Mouse (Mus musculus): ENCODE data around the gene Ndufab1. TPM values are rescaled to one million over a fixed set of nuclear protein-coding genes. Genes with fewer than 3 reads are reported as not detected.

The Ndufab1 gene
- polyA plus RNA-seq, 1 experiment = 813 TPM

GRCm38 (mm10) chr7:122066945-122067516 is 34.7 kb downstream of the Ndufab1 start, which contains the start of the genes Ubfd1 and Ears2:
TSS of gene Ubfd1 (plus strand) at chr7:122067175.
TSS of gene Ears2 (minus strand) at chr7:122067263.
- Histone ChIP-seq H3K27me3 (ENCODE audit: control insufficient read depth, insufficient read depth, insufficient read length) (no peaks in the 10 kb centered on the region), H3K79me3 (ENCODE audit: low read depth) (peaks cover 44% of the 10 kb centered on the region), H3K36me3 (ENCODE audit: control insufficient read depth, insufficient read depth) (peaks cover 35% of the 10 kb centered on the region), H3K4me3 (ENCODE audit: insufficient read depth, poor library complexity, severe bottlenecking) (peak within 1 kb of the TSS; percentile 80), H3K79me2 (ENCODE audit: control insufficient read depth, insufficient read depth) (peaks cover 67% of the 10 kb centered on the region), H3ac (ENCODE audit: control insufficient read depth, insufficient read length, low read depth) (peak within 1 kb of the TSS; percentile 86)
- peak; percentile 58 for TF ChIP-seq USF1 (IDR thresholded peaks at IDR 0.05; ENCODE audit: low read depth)
- no peak for TF ChIP-seq MYOG (IDR thresholded peaks at IDR 0.05; ENCODE audit: control insufficient read depth, extremely low read depth, insufficient read length)
- peak; percentile 98 for TF ChIP-seq MAX (IDR thresholded peaks at IDR 0.05)

GRCm38 (mm10) chr7:122066102-122066944 is 35.4 kb downstream of the Ndufab1 start:
- Histone ChIP-seq H3K79me3 (ENCODE audit: low read depth) (peaks cover 41% of the 10 kb centered on the region), H3K4me3 (ENCODE audit: insufficient read depth, poor library complexity, severe bottlenecking) (peak overlapping the region; percentile 80), H3K27me3 (ENCODE audit: control insufficient read depth, insufficient read depth, insufficient read length) (no peaks in the 10 kb centered on the region), H3ac (ENCODE audit: control insufficient read depth, insufficient read length, low read depth) (peak overlapping the region; percentile 86), H3K79me2 (ENCODE audit: control insufficient read depth, insufficient read depth) (peaks cover 60% of the 10 kb centered on the region), H3K36me3 (ENCODE audit: control insufficient read depth, insufficient read depth) (peaks cover 27% of the 10 kb centered on the region)
- TF ChIP-seq MYOG (IDR thresholded peaks at IDR 0.05; ENCODE audit: control insufficient read depth, extremely low read depth, insufficient read length) (no peak), FOSL1 (IDR thresholded peaks at IDR 0.05; ENCODE audit: insufficient read depth, low read length, poor library complexity, severe bottlenecking) (no peak), CTCF (IDR thresholded peaks at IDR 0.05; ENCODE audit: control insufficient read depth, insufficient read depth, insufficient read length) (no peak), MAX (IDR thresholded peaks at IDR 0.05) (no peak), MYOD1 (IDR thresholded peaks at IDR 0.05; ENCODE audit: control insufficient read depth, insufficient read length, low read depth) (no peak), USF1 (IDR thresholded peaks at IDR 0.05; ENCODE audit: low read depth) (no peak), CEBPB (IDR thresholded peaks at IDR 0.05; ENCODE audit: low read depth) (no peak)

GRCm38 (mm10) chr7:122065656-122066055 is 36.0 kb downstream of the Ndufab1 start:
- TF ChIP-seq USF1 (IDR thresholded peaks at IDR 0.05; ENCODE audit: low read depth) (no peak), MYOD1 (IDR thresholded peaks at IDR 0.05; ENCODE audit: control insufficient read depth, insufficient read length, low read depth) (no peak)
- Histone ChIP-seq H3K27me3 (ENCODE audit: control insufficient read depth, insufficient read depth, insufficient read length) (no peaks in the 10 kb centered on the region), H3ac (ENCODE audit: control insufficient read depth, insufficient read length, low read depth) (no peak overlapping the region), H3K79me3 (ENCODE audit: low read depth) (peaks cover 39% of the 10 kb centered on the region), H3K4me3 (ENCODE audit: insufficient read depth, poor library complexity, severe bottlenecking) (no peak overlapping the region), H3K79me2 (ENCODE audit: control insufficient read depth, insufficient read depth) (peaks cover 53% of the 10 kb centered on the region), H3K36me3 (ENCODE audit: control insufficient read depth, insufficient read depth) (peaks cover 22% of the 10 kb centered on the region)

- H3K79me2 ChIP-seq (ENCODE audit: control insufficient read depth, insufficient read depth) = no peaks in the 10 kb centered on the region
- H3K36me3 ChIP-seq (ENCODE audit: control insufficient read depth, insufficient read depth) = peaks cover 5% of the 10 kb centered on the region
- no peak overlapping the region for H3K4me3 ChIP-seq (ENCODE audit: insufficient read depth, poor library complexity, severe bottlenecking)
- H3K79me3 ChIP-seq (ENCODE audit: low read depth) = no peaks in the 10 kb centered on the region
- no peak for TF ChIP-seq MYOD1 (IDR thresholded peaks at IDR 0.05; ENCODE audit: control insufficient read depth, insufficient read length, low read depth)
- TF ChIP-seq MAX (IDR thresholded peaks at IDR 0.05) = no peak
- TF ChIP-seq MYOG (IDR thresholded peaks at IDR 0.05; ENCODE audit: control insufficient read depth, extremely low read depth, insufficient read length) = no peak
- TF ChIP-seq FOSL1 (IDR thresholded peaks at IDR 0.05; ENCODE audit: insufficient read depth, low read length, poor library complexity, severe bottlenecking) = no peak
- TF ChIP-seq USF1 (IDR thresholded peaks at IDR 0.05; ENCODE audit: low read depth) = no peak
- TF ChIP-seq CTCF (IDR thresholded peaks at IDR 0.05; ENCODE audit: control insufficient read depth, insufficient read depth, insufficient read length) = no peak
- TF ChIP-seq CEBPB (IDR thresholded peaks at IDR 0.05; ENCODE audit: low read depth) = no peak
- no peaks in the 10 kb centered on the region for H3K27me3 ChIP-seq (ENCODE audit: control insufficient read depth, insufficient read depth, insufficient read length)
- H3ac ChIP-seq (ENCODE audit: control insufficient read depth, insufficient read length, low read depth) = no peak overlapping the region
Measured at GRCm38 (mm10) chr7:122056633-122057032, 45.1 kb downstream of the Ndufab1 start.

- no peaks in the 10 kb centered on the region for H3K79me2 ChIP-seq (ENCODE audit: control insufficient read depth, insufficient read depth)
- H3K27me3 ChIP-seq (ENCODE audit: control insufficient read depth, insufficient read depth, insufficient read length) = no peaks in the 10 kb centered on the region
- no peak overlapping the region for H3K4me3 ChIP-seq (ENCODE audit: insufficient read depth, poor library complexity, severe bottlenecking)
- H3K79me3 ChIP-seq (ENCODE audit: low read depth) = no peaks in the 10 kb centered on the region
- peaks cover 11% of the 10 kb centered on the region for H3K36me3 ChIP-seq (ENCODE audit: control insufficient read depth, insufficient read depth)
- no peak overlapping the region for H3ac ChIP-seq (ENCODE audit: control insufficient read depth, insufficient read length, low read depth)
- TF ChIP-seq FOSL1 (IDR thresholded peaks at IDR 0.05; ENCODE audit: insufficient read depth, low read length, poor library complexity, severe bottlenecking) (no peak), MYOG (IDR thresholded peaks at IDR 0.05; ENCODE audit: control insufficient read depth, extremely low read depth, insufficient read length) (no peak), USF1 (IDR thresholded peaks at IDR 0.05; ENCODE audit: low read depth) (no peak), CEBPB (IDR thresholded peaks at IDR 0.05; ENCODE audit: low read depth) (no peak), CTCF (IDR thresholded peaks at IDR 0.05; ENCODE audit: control insufficient read depth, insufficient read depth, insufficient read length) (no peak), MAX (IDR thresholded peaks at IDR 0.05) (no peak), MYOD1 (IDR thresholded peaks at IDR 0.05; ENCODE audit: control insufficient read depth, insufficient read length, low read depth) (no peak)
Measured at GRCm38 (mm10) chr7:122050834-122051233, 50.9 kb downstream of the Ndufab1 start.
